Mouse (Mus musculus) left cerebral cortex, postnatal 10 days (tissue): ENCODE results near the gene Abcd3. TPM values are rescaled to one million over a fixed set of nuclear protein-coding genes. Genes with fewer than 3 reads are reported as not detected.

Experiments used
- DNase-seq, 2 experiments: peaks; one replicate each; pipeline ENCODE4 v3.0.0; 2021 to 2022; ENCODE audit warnings: low spot score in 2 of 2, mixed read lengths in 1 of 2; ENCODE audit errors: extremely low spot score in 1 of 2
- intact Hi-C: fragments of 180-260 bp; cut with DNase I; formaldehyde crosslinking; loops from one replicate; pipeline ENCODE4 v1.15.1; 2025
- total RNA-seq, 2 experiments: library from RNA; stranded (reverse); gene quantifications; 2 replicates each; pipeline ENCODE4 v1.2.3; 2021

Abcd3 gene
- total RNA-seq, 2 experiments from 2014 or later = 67.8 to 69.8 TPM

- DNase-seq = no peak
- intact Hi-C loops = loop anchor here (5.0 kb wide), 1 partner anchor 82 kb away; no protein-coding TSS in a partner anchor
Observed at GRCm38 (mm10) chr3:121719701-121720100, 95.4 kb downstream of the Abcd3 start.

- intact Hi-C loops = no loop called here
- DNase-seq = no peak
Observed at GRCm38 (mm10) chr3:121718679-121719078, 96.4 kb downstream of the Abcd3 start.

- intact Hi-C loops = no loop called here
- no peak for DNase-seq
Observed at GRCm38 (mm10) chr3:121716480-121716879, 98.6 kb downstream of the Abcd3 start.

- intact Hi-C loops = no loop called here
- no peak for DNase-seq
Observed at GRCm38 (mm10) chr3:121715741-121716459, 99.2 kb downstream of the Abcd3 start.

GRCm38 (mm10) chr3:121715336-121715735 lies 99.8 kb downstream of the Abcd3 start:
- DNase-seq = no peak
- intact Hi-C loops = no loop called here

- intact Hi-C loops = no loop called here
- DNase-seq = no peak
Observed at GRCm38 (mm10) chr3:121714461-121714860, 100.6 kb downstream of the Abcd3 start.

- intact Hi-C loops = no loop called here
- DNase-seq = no peak
Observed at GRCm38 (mm10) chr3:121713816-121714215, 101.3 kb downstream of the Abcd3 start.

- intact Hi-C loops = no loop called here
- no peak for DNase-seq
Observed at GRCm38 (mm10) chr3:121713151-121713701, 101.9 kb downstream of the Abcd3 start.

- intact Hi-C loops = no loop called here
- no peak for DNase-seq
Observed at GRCm38 (mm10) chr3:121712222-121712621, 102.9 kb downstream of the Abcd3 start.

GRCm38 (mm10) chr3:121710894-121711531 lies 104.1 kb downstream of the Abcd3 start:
- intact Hi-C loops = no loop called here
- DNase-seq = no peak

Other genes starting within 250 kb of the Abcd3 start
- gene 4930432M17Rik, start 144.5 kb downstream of the Abcd3 start, total RNA-seq = not detected
- gene F3, start 91.8 kb downstream of the Abcd3 start, total RNA-seq = 10 to 100 TPM; 30.0 to 38.5 TPM
- gene Arhgap29, start 137.2 kb upstream of the Abcd3 start, total RNA-seq = 10 to 100 TPM; 30.4 to 33.8 TPM
- gene Abca4, start 229.1 kb upstream of the Abcd3 start, total RNA-seq = 1 to 10 TPM; 2.6 to 4.6 TPM